Mouse (Mus musculus) neural tube, embryonic 10.5 days (tissue): ENCODE results near the gene BC049715.

Experiments used
- DNase-seq: peaks from one replicate; pipeline ENCODE4 v3.0.0-alpha.2; 2017; ENCODE audit warnings: low spot score; ENCODE audit errors: extremely low spot score

BC049715 gene

GRCm38 (mm10) chr6:136808014-136808417 lies 19.4 kb upstream of the BC049715 start, which contains the start of gene H2afj:
Gene H2afj (plus strand): TSS chr6:136808244.
- peak; percentile 96 for DNase-seq

- DNase-seq = peak; percentile 53
Observed at GRCm38 (mm10) chr6:136808631-136809046, 18.8 kb upstream of the BC049715 start.

GRCm38 (mm10) chr6:136809077-136809476 lies 18.3 kb upstream of the BC049715 start:
- DNase-seq = no peak

GRCm38 (mm10) chr6:136809673-136810072 lies 17.8 kb upstream of the BC049715 start:
- no peak for DNase-seq

- DNase-seq = no peak
Observed at GRCm38 (mm10) chr6:136811196-136811595, 16.2 kb upstream of the BC049715 start.

GRCm38 (mm10) chr6:136813117-136813516 lies 14.3 kb upstream of the BC049715 start:
- no peak for DNase-seq

GRCm38 (mm10) chr6:136815381-136815780 lies 12.0 kb upstream of the BC049715 start:
- no peak for DNase-seq

GRCm38 (mm10) chr6:136816826-136817225 lies 10.6 kb upstream of the BC049715 start:
- no peak for DNase-seq

- DNase-seq = no peak
Observed at GRCm38 (mm10) chr6:136817549-136817948, 9.9 kb upstream of the BC049715 start.

- no peak for DNase-seq
Observed at GRCm38 (mm10) chr6:136820381-136820780, 7.0 kb upstream of the BC049715 start.

- DNase-seq = no peak
Observed at GRCm38 (mm10) chr6:136821086-136821485, 6.3 kb upstream of the BC049715 start.

- no peak for DNase-seq
Observed at GRCm38 (mm10) chr6:136824987-136825386, 2.4 kb upstream of the BC049715 start.

- DNase-seq = no peak
Observed at GRCm38 (mm10) chr6:136827116-136827515, 310 bp upstream of the BC049715 start.

- peak; percentile 91 for DNase-seq
Observed at GRCm38 (mm10) chr6:136827881-136828561, 595 bp downstream of the BC049715 start, which contains the start of gene Wbp11. Gene Wbp11 (minus strand): TSS chr6:136828233.

GRCm38 (mm10) chr6:136828681-136829080 lies 1.3 kb downstream of the BC049715 start:
- DNase-seq = no peak

GRCm38 (mm10) chr6:136831712-136832111 lies 4.3 kb downstream of the BC049715 start:
- no peak for DNase-seq

GRCm38 (mm10) chr6:136835352-136835751 lies 7.9 kb downstream of the BC049715 start, which contains the start of gene Smco3:
Gene Smco3 (minus strand): TSS chr6:136835452.
- no peak for DNase-seq

GRCm38 (mm10) chr6:136837323-136837722 lies 9.9 kb downstream of the BC049715 start:
- no peak for DNase-seq

GRCm38 (mm10) chr6:136844903-136845302 lies 17.5 kb downstream of the BC049715 start:
- DNase-seq = no peak

- no peak for DNase-seq
Observed at GRCm38 (mm10) chr6:136845706-136846480, 18.5 kb downstream of the BC049715 start.

- DNase-seq = no peak
Observed at GRCm38 (mm10) chr6:136847267-136847666, 19.8 kb downstream of the BC049715 start.

- DNase-seq = peak; percentile 49
Observed at GRCm38 (mm10) chr6:136847790-136848189, 20.4 kb downstream of the BC049715 start.
